Mouse (Mus musculus): Measurements from ENCODE around the gene Itga6. TPM values are rescaled to one million over a fixed set of nuclear protein-coding genes. Genes with fewer than 3 reads are reported as not detected.
A peak's percentile ranks its signal among the peaks of the same experiment; 100 is the strongest.

The Itga6 gene
- total and polyA plus RNA-seq, 3 experiments = 1.0 to 2.7 TPM; not detected in 1

DNA sequence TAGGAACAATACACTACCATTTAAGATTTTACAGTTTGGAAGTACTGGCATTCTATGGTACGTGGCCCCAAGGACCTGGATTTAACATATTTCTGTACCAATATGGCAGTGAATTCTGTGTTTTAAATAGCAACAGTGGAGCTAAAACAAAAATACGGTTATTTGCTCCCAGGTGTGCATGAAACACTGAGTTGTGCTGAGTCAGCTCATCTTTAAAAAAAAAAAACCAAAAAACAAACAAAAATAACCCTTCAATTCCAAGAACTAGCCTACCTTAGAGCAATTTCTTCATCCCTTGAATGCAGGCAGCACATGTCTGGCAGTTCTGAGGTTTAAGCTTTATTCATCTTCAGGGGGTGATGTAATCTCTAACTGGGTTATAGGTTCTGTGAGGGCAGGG is 45.8 kb downstream of the Itga6 start:
- Histone ChIP-seq H3K4me1 (ENCODE audit: control insufficient read depth in 1 of 2, insufficient read depth in 2 of 2, low read length in 2 of 2) (no peaks in the 10 kb centered on the region), H3K27me3 (ENCODE audit: control insufficient read depth in 1 of 2, insufficient read depth in 2 of 2, low read length in 2 of 2) (peaks cover 0 to 9% of the 10 kb centered on the region in 2 experiments; a peak in 3 of 4 replicates), H3K4me3 (ENCODE audit: control insufficient read depth in 1 of 2, insufficient read depth in 1 of 2, low read depth in 2 of 2, low read length in 2 of 2) (no peak overlapping the region), H3K27ac (ENCODE audit: control insufficient read depth, low read depth, low read length) (no peak overlapping the region), H3K79me2 (ENCODE audit: control insufficient read depth, insufficient read depth, low read length, poor library complexity) (no peaks in the 10 kb centered on the region), H3K9ac (ENCODE audit: control insufficient read depth, low read depth, low read length, poor library complexity, severe bottlenecking) (no peak overlapping the region), H3K36me3 (ENCODE audit: control insufficient read depth in 1 of 2, insufficient read depth in 2 of 2, low read length in 2 of 2) (no peaks in the 10 kb centered on the region), H3K9me3 (replicated peaks; ENCODE audit: insufficient read depth, low read length) (no peaks in the 10 kb centered on the region)
- DNase-seq (ENCODE audit: low read depth, low spot score) = no peak
- TF ChIP-seq ZKSCAN1 (IDR thresholded peaks at IDR 0.05; ENCODE audit: low read depth, low read length) (no peak), CHD1 (IDR thresholded peaks at IDR 0.05; ENCODE audit: low read depth, low read length) (no peak), MAFK (IDR thresholded peaks at IDR 0.05; ENCODE audit: borderline replicate concordance, low read depth, low read length) (peak; percentile 64)

DNA sequence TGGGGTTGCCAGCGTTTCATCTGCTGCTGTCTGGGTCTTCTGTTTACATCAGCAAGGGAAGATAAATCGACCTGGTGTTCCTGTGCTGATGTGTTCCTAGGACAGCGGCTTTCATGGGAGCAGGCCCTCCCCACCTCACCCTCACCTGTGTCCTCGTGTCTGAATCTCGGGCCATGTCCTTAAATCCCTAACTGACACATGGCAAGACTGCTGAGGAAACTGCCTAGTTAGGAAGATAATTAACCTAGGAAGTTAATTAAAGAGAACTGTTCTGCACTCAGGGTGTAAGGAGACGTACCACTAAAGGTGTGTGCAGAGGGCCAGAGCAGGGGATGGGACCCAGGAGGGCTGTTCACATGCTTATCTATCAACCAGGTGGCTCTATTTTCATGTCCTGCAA is 48.7 kb downstream of the Itga6 start:
- Histone ChIP-seq H3K36me3 (ENCODE audit: control insufficient read depth in 1 of 2, insufficient read depth in 2 of 2, low read length in 2 of 2) (no peaks in the 10 kb centered on the region), H3K79me2 (ENCODE audit: control insufficient read depth, insufficient read depth, low read length, poor library complexity) (no peaks in the 10 kb centered on the region), H3K9ac (ENCODE audit: control insufficient read depth, low read depth, low read length, poor library complexity, severe bottlenecking) (no peak overlapping the region), H3K9me3 (replicated peaks; ENCODE audit: insufficient read depth, low read length) (no peaks in the 10 kb centered on the region), H3K27ac (ENCODE audit: control insufficient read depth, low read depth, low read length) (no peak overlapping the region), H3K4me1 (ENCODE audit: control insufficient read depth in 1 of 2, insufficient read depth in 2 of 2, low read length in 2 of 2) (no peaks in the 10 kb centered on the region), H3K27me3 (ENCODE audit: control insufficient read depth in 1 of 2, insufficient read depth in 2 of 2, low read length in 2 of 2) (peaks cover 0 to 1% of the 10 kb centered on the region in 2 experiments; a peak in 2 of 4 replicates), H3K4me3 (ENCODE audit: control insufficient read depth in 1 of 2, insufficient read depth in 1 of 2, low read depth in 2 of 2, low read length in 2 of 2) (no peak overlapping the region)
- no peak for TF ChIP-seq E2F4 (IDR thresholded peaks at IDR 0.05; ENCODE audit: borderline replicate concordance, low read depth, low read length)
- no peak for TF ChIP-seq UBTF (IDR thresholded peaks at IDR 0.05; ENCODE audit: borderline replicate concordance, insufficient read depth, low read depth, low read length)
- TF ChIP-seq HCFC1 (IDR thresholded peaks at IDR 0.05; ENCODE audit: low read depth, low read length) = no peak
- TF ChIP-seq MYC (IDR thresholded peaks at IDR 0.05; ENCODE audit: low read depth, low read length) = no peak
- TF ChIP-seq MAX (IDR thresholded peaks at IDR 0.05; ENCODE audit: low read length) = no peak
- no peak for TF ChIP-seq MYB (IDR thresholded peaks at IDR 0.05; ENCODE audit: low read depth, low read length)
- no peak for DNase-seq (ENCODE audit: low read depth, low spot score)

DNA sequence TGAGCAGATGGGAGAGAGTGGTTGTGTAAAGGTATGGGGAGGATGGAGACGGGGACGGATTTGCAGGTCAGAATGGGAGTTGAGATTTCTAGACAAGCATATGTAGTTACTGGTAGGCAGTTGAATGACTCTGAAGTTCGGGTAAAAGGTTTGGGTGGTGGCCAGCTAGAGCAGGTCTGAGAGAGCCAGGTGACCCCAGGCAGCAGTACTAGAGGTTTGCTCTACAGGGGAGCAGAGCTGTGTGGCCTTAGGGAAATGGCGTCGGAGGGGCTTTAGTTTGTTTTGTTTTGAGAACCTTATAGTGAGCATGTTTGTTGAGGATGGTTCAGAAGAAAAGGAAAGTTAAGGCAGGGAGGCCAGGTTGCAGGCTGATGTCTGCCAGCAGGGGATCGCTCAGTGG is 51.4 kb downstream of the Itga6 start:
- H3K9me3 ChIP-seq (replicated peaks; ENCODE audit: insufficient read depth, low read length) = no peaks in the 10 kb centered on the region
- H3K4me1 ChIP-seq (ENCODE audit: control insufficient read depth in 1 of 2, insufficient read depth in 2 of 2, low read length in 2 of 2) = no peaks in the 10 kb centered on the region
- no peak for DNase-seq (ENCODE audit: low read depth, low spot score)
- H3K36me3 ChIP-seq (ENCODE audit: control insufficient read depth in 1 of 2, insufficient read depth in 2 of 2, low read length in 2 of 2) = no peaks in the 10 kb centered on the region
- H3K27ac ChIP-seq (ENCODE audit: control insufficient read depth, low read depth, low read length) = no peak overlapping the region
- no peak overlapping the region for H3K4me3 ChIP-seq (ENCODE audit: control insufficient read depth in 1 of 2, insufficient read depth in 1 of 2, low read depth in 2 of 2, low read length in 2 of 2)
- peaks cover 1 to 2% of the 10 kb centered on the region in 2 experiments; a peak in 2 of 4 replicates for H3K27me3 ChIP-seq (ENCODE audit: control insufficient read depth in 1 of 2, insufficient read depth in 2 of 2, low read length in 2 of 2)
- TF ChIP-seq ZKSCAN1 (IDR thresholded peaks at IDR 0.05; ENCODE audit: low read depth, low read length) = no peak
- TF ChIP-seq NELFE (IDR thresholded peaks at IDR 0.05; ENCODE audit: low read depth, low read length) = no peak
- no peak for TF ChIP-seq RAD21 (IDR thresholded peaks at IDR 0.05; ENCODE audit: low read depth, low read length)
- no peak for TF ChIP-seq GATA1 (IDR thresholded peaks at IDR 0.05; ENCODE audit: low read depth, low read length)
- TF ChIP-seq POLR2AphosphoS5 (IDR thresholded peaks at IDR 0.05; ENCODE audit: borderline replicate concordance, low read depth, low read length) = no peak
- TF ChIP-seq EP300 (IDR thresholded peaks at IDR 0.05; ENCODE audit: low read depth in 1 of 2, low read length in 2 of 2) = no peak
- no peak for TF ChIP-seq BHLHE40 (IDR thresholded peaks at IDR 0.05; ENCODE audit: borderline replicate concordance, low read depth, low read length)
- TF ChIP-seq MYB (IDR thresholded peaks at IDR 0.05; ENCODE audit: low read depth, low read length) = no peak
- no peak for TF ChIP-seq ZNF384 (IDR thresholded peaks at IDR 0.05; ENCODE audit: low read depth, low read length)
- no peak for TF ChIP-seq CHD1 (IDR thresholded peaks at IDR 0.05; ENCODE audit: low read depth, low read length)
- no peak for TF ChIP-seq ZC3H11A (IDR thresholded peaks at IDR 0.05; ENCODE audit: low read depth, low read length)
- TF ChIP-seq TCF12 (IDR thresholded peaks at IDR 0.05; ENCODE audit: low read depth, low read length) = no peak
- TF ChIP-seq USF1 (IDR thresholded peaks at IDR 0.05; ENCODE audit: low read depth, low read length) = no peak
- no peak for TF ChIP-seq E2F4 (IDR thresholded peaks at IDR 0.05; ENCODE audit: borderline replicate concordance, low read depth, low read length)
- no peak for TF ChIP-seq NRF1 (IDR thresholded peaks at IDR 0.05; ENCODE audit: insufficient read depth, low read depth, low read length, poor library complexity, severe bottlenecking)
- TF ChIP-seq MAZ (IDR thresholded peaks at IDR 0.05; ENCODE audit: low read depth, low read length) = no peak
- no peak for TF ChIP-seq JUND (IDR thresholded peaks at IDR 0.05; ENCODE audit: low read depth, low read length)
- no peaks in the 10 kb centered on the region for H3K79me2 ChIP-seq (ENCODE audit: control insufficient read depth, insufficient read depth, low read length, poor library complexity)
- H3K9ac ChIP-seq (ENCODE audit: control insufficient read depth, low read depth, low read length, poor library complexity, severe bottlenecking) = no peak overlapping the region
